Mouse (Mus musculus): Measurements from ENCODE around the gene Spo11.

Gene Spo11

DNA sequence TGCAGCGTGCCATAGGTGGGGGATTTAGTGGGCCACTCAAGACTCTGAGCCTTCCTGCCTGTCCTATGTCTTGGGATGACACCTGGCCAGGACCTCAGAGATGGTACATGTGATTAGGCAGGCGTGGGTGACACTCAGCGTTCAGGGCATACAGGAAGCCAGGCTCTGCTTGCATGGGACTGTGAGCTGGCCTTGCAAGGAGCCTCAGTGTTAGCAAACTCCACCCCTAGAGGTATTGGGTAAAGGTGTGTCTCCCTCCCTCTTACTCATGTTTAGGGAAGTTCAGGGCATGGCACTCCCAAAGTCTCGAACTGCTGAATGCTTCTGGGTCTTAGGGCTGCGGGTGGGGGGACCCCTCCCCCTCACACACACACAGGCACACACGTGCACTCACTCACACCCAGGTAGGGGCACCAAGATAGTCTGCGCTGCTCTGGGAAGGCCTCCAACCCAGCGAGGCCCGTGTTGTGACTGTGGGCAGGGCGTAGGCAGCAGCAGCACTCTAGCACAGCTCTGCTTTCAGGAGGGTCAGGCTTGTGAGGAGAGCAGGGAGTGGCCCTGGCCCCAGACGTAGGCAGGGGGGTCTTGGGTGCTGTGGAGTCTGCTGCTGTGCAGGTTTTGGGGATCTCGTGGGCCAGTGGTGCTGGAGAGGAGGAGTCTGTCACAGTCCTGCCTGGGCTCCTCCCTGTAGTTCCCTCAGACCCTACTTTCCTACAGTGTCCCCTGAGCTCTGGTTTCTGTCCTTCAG, 53.3 kb downstream of the Spo11 start:
- no peak for DNase-seq (ENCODE audit: low read depth, low spot score)

DNA sequence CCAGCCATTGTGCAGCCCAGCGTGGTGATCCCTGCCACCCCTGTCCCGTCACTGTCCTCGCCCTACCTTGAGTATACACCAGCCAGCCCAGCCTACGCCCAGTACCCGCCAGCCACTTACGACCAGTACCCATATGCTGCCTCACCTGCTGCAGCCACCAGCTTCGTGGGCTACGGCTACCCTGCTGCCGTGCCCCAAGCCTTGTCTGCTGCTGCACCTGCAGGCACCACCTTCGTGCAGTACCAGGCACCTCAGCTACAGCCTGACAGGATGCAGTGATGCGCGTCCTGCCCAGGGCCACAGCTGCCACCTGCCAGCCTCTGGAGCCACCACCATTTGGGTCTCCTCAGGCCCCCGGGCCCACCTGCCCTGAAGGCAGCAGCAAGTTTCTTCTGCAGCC, 56.0 kb downstream of the Spo11 start:
- no peak for DNase-seq (ENCODE audit: low read depth, low spot score)

DNA sequence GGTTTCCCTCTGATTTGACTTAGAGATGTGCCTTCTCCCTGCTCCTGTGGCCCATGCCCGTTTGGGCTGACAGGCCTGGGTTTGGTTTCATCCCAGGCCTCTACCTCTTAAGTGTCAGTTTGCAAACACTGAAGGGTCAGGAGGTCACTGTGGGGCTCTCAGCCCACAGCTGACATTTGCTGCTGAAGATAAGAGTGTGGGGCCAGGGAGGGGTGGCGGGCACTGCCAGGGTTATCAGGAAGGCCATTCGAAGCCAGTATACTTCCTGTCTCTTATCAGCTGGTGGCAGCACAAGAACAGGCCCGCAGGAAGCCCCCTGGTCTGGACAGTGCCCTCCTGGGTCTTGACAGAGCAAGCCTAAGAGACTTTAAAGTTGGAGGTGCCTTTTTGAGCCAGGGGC, 57.5 kb downstream of the Spo11 start:
- DNase-seq (ENCODE audit: low read depth, low spot score) = no peak

DNA sequence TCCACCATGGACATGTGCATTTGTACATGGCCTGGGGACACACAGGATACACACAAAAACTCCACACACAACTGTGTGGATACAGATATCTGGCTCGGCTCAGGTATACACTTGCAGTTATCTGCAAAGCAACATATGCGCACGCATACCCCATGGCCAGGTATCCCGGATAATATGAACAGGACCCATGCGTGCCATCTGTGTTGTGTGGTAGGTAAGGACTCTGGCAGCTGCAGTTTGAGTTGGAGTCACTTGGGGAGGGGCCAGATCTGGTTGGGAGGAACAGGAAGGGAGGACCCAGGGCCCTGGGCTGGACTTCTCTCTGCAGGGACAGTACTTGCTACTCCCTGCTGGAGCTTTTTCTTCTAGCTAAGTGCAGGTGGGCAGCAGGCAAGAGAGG, 58.2 kb downstream of the Spo11 start:
- DNase-seq (ENCODE audit: low read depth, low spot score) = no peak

DNA sequence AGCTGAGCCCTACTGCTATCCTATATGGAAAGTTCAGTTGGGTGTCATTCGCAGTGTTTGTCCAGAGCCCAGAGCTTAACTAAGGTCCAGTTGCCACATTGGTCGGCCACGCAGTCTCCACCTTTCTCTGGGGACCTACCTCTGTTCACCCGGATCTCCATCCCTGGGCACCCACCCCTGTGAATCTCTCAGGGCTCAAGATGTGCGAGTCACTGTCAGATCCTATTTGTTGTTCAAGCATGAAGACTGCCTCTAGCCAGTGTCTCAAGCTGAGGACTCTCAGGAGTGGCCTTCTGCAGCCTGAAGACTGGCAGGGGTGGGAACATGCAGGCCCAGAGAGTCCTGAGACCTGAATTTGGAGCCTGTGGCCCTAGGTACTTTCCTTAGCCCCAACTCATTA, 58.6 kb downstream of the Spo11 start:
- DNase-seq (ENCODE audit: low read depth, low spot score) = no peak

DNA sequence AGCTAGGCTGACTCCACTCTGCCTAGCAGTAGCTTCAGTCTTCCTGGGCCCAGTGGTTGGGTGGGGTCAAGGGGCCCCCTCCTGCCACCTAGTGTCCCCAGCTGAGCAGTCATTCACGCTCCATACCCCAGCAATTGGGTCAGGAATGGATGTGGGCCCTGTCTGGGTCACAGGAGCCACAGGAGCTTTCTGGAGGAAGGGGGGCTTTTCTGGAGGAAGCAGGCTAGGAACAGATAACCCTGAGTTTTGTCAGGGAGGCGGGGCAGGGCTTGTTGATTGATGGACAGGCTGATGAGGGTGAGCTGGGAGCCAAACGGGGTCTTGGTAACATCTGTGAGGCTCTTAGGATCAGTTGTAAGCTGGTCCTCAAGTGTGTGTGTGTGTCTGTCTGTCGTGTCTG, 59.1 kb downstream of the Spo11 start:
- no peak for DNase-seq (ENCODE audit: low read depth, low spot score)

DNA sequence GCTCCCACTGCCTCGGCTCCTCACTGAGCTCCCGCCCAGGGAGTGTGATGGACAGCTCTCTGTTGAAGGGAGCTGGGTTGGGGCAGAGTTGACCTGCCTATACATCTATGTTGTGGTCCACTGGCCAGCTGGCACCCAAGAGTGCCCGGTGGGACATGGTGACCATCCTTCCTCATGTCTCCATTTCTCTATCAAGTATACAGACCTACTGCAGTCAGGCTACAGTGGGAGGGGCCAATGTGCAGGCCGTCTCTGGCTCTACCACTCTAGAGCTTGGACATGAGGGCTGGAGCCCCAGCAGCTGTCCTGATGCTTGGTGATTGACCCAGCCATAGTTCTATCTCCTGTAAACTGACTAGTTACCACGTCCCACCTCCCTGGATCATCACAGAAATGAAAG, 59.8 kb downstream of the Spo11 start:
- DNase-seq (ENCODE audit: low read depth, low spot score) = no peak

DNA sequence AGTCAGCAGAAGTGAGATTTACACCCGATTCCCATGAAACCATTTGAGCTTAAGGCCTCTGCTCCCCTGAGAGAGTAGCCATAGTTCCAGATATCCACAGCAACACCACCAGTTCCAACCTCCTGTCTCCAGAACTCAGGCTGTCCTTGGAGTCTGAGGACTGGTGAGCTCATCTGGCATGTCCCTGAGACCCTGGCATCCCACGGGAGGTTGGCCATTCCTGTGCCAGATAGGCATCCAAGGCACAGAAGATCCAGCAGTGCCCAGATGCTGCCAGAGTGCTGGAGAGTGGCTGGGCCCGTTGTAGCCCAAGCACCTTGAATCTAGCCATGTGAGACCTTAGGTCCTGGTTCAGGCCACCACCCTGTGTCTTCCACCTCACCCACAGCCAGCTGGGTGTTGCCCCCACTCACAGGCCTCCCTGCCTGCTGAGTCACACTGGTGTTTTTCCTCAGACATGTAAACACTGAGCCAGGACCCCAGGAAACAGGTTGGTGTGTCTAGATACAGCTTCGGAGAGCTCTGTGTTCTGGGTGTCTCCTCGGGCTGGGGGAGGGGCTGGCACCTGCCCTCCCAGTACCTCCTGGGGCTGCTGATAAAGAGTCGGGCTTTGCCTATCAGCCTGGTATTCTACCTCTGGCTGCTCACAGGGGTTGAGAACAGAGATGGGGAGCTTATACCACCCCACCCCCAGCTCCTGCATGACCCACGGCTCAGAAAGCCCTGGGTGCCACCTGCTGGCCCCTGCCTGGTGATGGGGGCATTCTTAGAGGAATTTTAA, 60.5 kb downstream of the Spo11 start:
- DNase-seq (ENCODE audit: low read depth, low spot score) = no peak

DNA sequence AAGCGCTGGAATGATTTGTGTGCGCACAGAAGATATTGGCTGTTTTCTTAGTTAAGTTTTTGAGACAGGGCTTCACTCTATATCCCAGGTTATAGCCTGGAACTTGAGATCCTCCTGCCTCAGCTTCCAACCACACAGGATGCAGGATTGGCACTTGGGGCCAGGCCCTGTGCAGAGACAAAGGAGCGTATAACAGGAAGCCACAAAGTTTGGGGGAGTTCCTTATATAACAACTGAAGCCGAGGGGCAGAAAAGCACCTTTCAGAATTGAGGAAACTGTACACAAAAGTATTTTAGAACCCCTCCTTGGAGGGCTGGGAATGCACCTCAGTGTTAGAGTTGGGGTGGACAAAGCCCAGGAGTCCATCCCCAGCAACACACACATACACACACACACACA, 61.5 kb downstream of the Spo11 start:
- DNase-seq (ENCODE audit: low read depth, low spot score) = no peak

DNA sequence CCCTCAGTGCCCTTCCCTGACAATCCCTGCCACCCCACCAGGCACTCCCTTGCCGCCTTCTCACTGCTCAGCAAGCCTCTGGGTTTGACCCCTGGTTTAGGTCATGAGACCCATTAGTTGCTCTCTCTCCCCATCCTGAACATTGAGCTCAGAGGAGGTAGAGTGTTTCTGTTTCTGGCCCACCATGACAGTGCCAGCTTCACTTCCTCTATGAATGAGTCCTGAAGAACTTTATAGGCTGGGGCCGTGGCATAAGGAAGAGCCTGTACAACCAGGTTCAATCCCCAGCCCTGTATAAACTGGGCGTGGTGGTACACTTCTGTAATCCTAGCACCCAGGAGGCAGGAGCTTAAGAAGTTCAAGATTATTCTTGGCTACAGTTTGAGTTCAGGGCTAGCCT, 63.3 kb downstream of the Spo11 start:
- no peak for DNase-seq (ENCODE audit: low read depth, low spot score)

DNA sequence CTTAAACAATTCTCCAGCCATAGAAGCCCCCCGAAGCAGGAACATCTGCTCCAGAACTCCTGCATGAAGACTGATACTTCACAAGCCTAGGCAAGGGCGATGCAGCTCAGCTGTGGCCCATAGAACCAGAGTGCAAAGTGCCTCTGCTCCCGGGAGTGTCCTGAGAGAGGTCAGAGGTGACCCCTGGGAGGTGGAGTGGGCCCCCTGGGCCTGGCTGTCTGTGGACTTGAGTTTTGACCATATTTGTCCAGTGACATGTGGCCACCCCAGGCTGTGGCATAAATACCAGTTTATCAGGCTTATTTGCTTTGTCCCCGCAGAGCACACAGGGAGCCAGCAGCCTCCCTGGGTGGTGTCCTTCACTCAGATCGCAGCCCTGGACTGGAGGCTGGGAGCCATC, 63.7 kb downstream of the Spo11 start:
- DNase-seq (ENCODE audit: low read depth, low spot score) = no peak

DNA sequence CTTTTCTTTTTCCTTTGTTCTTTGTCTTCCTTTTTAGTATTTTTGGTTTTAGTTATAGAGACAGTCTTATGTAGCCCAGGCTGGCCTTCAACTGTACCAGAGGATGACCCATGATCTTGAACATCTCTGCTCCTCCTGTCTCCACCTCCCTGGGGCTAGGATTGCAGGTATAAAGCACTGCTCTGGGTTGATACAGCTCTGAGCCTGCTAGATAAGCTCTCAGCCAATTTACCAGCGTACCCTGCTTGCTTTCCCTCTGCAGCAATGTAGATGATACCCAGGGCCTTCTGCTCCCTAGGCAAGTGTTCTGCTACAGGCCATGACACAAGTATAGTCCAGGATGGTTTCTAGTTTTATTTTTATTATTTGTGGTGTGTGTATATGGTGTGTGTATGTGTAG, 64.4 kb downstream of the Spo11 start:
- DNase-seq (ENCODE audit: low read depth, low spot score) = no peak

DNA sequence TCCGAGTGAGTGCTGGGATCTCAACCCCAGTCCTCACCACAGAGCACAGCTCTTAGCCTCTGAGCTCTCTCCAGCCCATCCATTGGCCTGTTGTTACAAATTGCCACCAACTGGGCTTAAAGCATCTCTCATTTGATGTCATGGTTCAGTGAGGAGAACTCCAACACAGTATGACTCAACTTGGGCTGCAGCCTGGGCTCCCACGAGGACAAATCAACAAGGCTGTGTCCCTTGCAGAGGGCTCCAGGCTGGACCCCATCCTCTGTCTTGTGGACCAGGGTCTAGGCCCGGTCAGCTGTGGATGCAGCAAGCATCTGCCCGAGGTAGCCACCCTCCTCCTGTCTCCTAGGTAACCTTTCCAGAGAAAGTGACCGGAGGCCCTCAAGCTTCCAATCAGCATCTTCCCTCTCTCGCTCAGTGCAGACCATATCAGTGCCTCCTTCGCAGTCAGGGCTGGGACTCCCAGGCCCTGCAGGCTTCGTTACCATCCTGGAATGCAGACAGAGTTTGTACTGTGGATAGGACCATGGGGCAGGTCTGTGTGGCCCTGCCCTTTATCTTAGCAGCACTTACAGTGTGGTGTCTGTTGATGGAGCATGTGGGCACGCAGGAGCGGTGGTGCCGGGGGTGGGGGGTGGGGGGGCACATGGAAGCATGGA, 65.1 kb downstream of the Spo11 start:
- DNase-seq (ENCODE audit: low read depth, low spot score) = no peak
